Mouse (Mus musculus) gastrocnemius, adult 8-10 months (tissue): ENCODE results near the gene Snupn. TPM values are rescaled to one million over a fixed set of nuclear protein-coding genes. Genes with fewer than 3 reads are reported as not detected.
A peak's percentile ranks its signal among the peaks of the same experiment; 100 is the strongest.
"Not testable (repeated sequence)": the region's sequence is repeated elsewhere in the genome, so short reads cannot be mapped to it uniquely, and the experiment has no call there.

Experiments
- DNase-seq, 2 experiments: peaks; one replicate each; pipeline ENCODE4 v3.0.0; 2022; ENCODE audit warnings: low spot score in 2 of 2
- total RNA-seq, 4 experiments: library from RNA; stranded (reverse); gene quantifications; 2 replicates each; pipeline ENCODE4 v1.2.4; 2022

Gene Snupn
- 10 to 100 TPM; 10.0 to 12.0 (median 11.3) TPM for total RNA-seq

GRCm38 (mm10) chr9:56950414-56951400 is at the start of gene Snupn:
Gene Snupn, plus strand, starts transcription at chr9:56950878.
- DNase-seq = peak; percentile 95 to 96

GRCm38 (mm10) chr9:56901187-56901586 is 49.5 kb upstream of the Snupn start:
- DNase-seq = no peak

- no peak for DNase-seq
Observed at GRCm38 (mm10) chr9:56903662-56904061, 47.0 kb upstream of the Snupn start.

- DNase-seq = no peak
Observed at GRCm38 (mm10) chr9:56907549-56907948, 43.1 kb upstream of the Snupn start.

- DNase-seq = not testable (repeated sequence)
Observed at GRCm38 (mm10) chr9:56909991-56910390, 40.7 kb upstream of the Snupn start.

GRCm38 (mm10) chr9:56911017-56911416 is 39.7 kb upstream of the Snupn start:
- no peak for DNase-seq

- no peak for DNase-seq
Observed at GRCm38 (mm10) chr9:56913991-56914390, 36.7 kb upstream of the Snupn start.

GRCm38 (mm10) chr9:56915116-56915515 is 35.6 kb upstream of the Snupn start:
- DNase-seq = no peak

GRCm38 (mm10) chr9:56915695-56916410 is 34.8 kb upstream of the Snupn start:
- no peak for DNase-seq

- DNase-seq = no peak
Observed at GRCm38 (mm10) chr9:56917131-56917530, 33.5 kb upstream of the Snupn start.

- DNase-seq = no peak
Observed at GRCm38 (mm10) chr9:56918466-56918865, 32.2 kb upstream of the Snupn start.

- DNase-seq = no peak
Observed at GRCm38 (mm10) chr9:56922746-56923145, 27.9 kb upstream of the Snupn start.

GRCm38 (mm10) chr9:56923841-56924650 is 26.6 kb upstream of the Snupn start:
- no peak for DNase-seq

- DNase-seq = peak; percentile 78 to 79
Observed at GRCm38 (mm10) chr9:56924651-56925027, 26.0 kb upstream of the Snupn start.

- no peak for DNase-seq
Observed at GRCm38 (mm10) chr9:56925291-56926024, 25.2 kb upstream of the Snupn start.

- no peak for DNase-seq
Observed at GRCm38 (mm10) chr9:56926025-56926360, 24.7 kb upstream of the Snupn start.

- DNase-seq = no peak
Observed at GRCm38 (mm10) chr9:56926387-56926786, 24.3 kb upstream of the Snupn start.

- DNase-seq = peak in 1 of 2 experiments; percentile 46
Observed at GRCm38 (mm10) chr9:56927191-56928012, 23.3 kb upstream of the Snupn start.

- peak; percentile 90 to 91 for DNase-seq
Observed at GRCm38 (mm10) chr9:56928041-56928811, 22.5 kb upstream of the Snupn start, which contains the start of gene Snx33. Gene Snx33, minus strand, starts transcription at chr9:56928371.
